Mouse (Mus musculus): Measurements from ENCODE around the gene Epb41. TPM values are rescaled to one million over a fixed set of nuclear protein-coding genes. Genes with fewer than 3 reads are reported as not detected.

Epb41 gene
- total RNA-seq, 4 experiments from 2014 or later = 44.7 to 57.0 (median 55.7) TPM

DNA sequence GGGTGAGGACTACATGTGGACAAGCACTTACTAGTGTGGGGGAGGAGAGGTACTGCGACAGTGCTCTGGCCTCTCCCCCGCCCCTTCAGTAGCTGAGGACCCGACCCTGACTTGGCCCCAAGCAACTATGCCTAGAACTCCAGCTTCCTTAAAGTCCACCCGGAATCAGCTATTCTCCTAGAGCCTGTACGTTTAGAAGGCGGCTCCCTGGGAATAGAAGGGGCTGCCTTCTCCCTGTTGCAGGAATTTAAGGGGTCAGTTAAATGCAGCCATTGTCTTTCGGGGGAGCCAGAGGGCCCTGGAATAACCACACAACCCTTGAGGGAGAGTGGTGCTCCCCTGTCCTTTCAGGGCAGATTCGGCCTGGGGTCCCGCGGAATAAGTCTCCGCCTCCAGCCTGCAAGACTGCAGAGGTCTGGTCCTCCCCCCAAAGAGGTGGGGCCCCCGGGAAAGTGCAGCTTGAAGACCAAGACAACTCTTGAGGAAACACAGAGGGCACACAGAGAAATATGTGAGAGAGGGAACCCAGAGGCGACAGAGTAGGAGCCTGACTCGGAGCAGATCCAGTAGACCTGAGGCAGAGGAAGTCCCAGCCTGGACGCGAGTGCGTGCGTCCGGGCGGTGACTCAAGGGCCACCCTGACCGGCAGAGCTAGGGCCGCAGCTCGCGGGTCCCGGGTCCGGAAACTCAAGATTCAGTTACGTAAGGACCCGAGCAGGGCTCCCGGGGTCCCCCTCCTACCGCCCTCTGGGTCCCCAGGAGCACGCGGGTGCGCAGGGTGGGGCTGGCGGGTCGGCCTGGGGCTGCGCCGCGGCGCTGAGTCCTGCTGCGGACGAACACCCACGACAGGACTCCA lies 816 bp downstream of the Epb41 start, which contains the start of gene Gm10300:
Gene Gm10300, plus strand, starts transcription at position 621 of the 856 bp plus-strand sequence.
- peak; percentile 57 for DNase-seq

DNA sequence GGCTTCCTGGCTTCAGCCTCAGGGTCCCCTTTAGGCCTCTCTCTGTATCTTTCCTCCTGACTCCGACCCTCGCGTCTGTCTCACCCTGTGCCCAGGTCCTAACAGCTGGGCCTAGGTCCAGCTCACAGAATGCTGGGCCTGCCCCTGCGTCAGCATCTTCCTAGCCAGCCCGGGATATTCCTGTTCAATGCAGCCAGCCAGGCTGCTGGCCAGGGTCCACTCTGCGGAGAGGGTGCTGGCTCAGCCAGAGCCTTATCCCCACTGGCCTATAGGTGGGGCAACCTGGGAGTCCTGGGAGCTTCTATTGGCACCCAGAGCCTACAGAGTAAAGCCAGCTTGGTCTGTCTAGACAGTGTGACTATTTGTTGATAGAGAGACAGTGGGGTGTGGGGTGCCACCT lies 2.2 kb downstream of the Epb41 start:
- DNase-seq = no peak

DNA sequence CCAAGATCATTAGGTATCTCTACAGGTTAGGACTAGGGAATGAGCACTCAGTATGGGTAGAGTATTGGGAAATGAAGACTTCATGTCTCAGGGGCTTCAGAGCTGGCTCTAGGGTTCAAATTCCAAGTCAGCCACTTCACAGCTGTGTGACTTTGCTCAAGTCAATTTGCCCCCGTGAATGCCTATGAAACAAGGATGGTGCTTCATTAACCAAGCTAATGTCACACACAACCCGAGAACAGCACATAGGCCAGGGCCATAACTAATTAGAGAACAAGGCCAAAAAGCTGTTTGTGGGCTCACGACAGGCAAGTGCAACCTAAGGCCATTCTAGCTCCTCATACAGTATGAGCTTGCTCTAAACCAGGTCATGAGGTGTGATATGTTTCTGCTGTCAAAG lies 3.0 kb downstream of the Epb41 start:
- no peak for DNase-seq

DNA sequence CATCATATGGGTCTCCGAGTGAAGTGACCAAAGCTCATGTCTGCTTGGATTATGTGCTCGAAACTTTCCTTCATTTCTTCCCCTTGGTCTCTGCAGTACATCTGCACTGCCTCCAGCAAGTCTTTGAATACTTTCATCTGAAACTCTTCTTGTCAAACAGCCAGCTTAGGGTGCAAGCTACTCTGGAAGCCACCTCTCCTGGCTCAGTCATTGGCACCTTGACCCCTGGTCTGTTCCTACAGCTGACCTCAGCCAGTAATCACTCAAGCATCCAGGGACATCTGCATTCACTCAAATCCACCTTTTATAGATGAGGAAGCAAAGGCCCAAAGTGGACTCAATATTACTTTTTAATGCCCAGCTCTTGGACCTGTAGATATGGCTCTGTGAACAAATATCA lies 3.4 kb downstream of the Epb41 start:
- no peak for DNase-seq

DNA sequence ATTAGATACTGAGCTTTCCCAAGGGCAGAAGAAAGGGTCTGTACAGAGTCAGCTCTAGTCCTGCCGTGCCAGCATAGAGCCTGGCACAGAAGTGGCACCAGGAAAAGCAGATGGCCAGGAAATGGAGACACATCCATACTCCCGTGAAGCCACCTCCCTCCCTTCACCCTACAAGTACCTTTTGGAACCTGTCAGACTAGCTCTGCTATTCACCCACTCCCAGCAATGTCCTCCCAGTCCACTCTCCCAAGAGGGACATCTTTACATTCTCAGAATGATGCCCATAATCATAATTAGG lies 7.2 kb downstream of the Epb41 start:
- DNase-seq = no peak

DNA sequence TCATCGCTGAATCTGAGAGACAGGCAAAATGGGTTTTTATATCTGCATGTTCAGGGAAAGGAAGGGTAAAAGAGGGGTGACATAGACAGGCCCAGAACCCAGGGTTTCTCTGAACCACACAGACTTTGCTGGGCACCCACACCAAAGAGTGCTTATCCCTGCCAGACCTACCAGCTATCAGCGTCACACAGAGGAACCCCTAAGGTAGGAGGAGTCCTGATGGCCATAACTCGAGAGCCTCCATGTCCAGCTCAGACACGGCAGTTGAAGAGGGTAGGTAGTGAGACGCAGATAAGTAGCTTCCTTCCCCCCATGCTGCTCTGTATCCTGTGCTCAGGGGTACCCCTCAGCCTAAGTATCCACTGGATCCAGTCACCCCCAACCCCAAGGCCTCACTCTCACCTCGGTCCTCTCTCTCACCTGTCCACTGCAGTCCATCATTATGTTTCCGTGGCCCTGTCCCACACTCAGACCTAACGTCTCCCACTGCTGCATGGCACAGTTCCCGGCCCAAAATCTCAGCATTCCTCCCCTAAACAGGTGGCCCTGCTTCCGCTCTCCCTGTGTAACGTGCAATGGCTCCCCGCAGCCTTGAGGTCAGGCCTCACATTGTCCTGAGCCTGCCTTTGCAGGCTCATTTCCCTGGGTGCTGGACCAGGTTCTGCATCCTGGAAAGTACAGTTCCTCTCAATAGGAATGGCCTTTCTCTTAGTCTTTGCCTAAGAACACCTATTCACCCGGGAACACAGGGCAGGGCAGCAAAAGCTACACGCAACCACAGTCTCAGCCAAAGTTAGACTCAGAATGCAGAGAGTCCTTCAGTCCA lies 7.8 kb downstream of the Epb41 start:
- no peak for DNase-seq

DNA sequence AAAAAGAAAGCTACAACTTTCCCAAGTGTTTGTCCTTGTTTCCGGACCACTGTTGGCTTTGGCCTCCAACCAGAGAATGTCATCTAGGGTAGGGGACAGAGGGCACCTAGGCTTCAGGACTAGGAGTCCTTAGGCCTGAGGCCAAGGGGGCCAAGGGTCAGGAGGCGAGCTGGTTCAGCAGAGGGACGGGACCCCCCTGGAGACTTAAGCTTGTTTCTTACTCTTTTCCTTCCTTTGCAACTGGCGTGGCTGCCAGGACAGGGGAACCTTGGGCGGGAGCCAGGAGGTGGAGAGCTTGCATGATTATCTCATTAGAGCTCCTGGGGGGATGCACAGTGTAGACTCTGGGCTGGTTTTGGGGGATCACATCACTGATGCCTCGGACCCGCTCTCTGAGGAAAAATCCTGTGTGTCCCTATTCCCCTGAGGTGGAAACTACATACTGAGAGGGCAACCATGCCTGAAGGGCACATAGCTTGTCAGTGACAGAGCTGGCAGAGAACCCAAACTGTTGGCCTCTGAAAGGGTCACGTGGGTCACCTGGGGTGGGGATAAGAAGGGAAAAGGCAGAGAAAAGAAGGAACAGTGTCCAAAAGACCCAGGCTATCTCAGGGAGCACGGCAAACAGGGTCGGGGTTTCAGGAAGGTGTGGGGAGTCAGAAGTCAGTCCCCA lies 8.9 kb downstream of the Epb41 start:
- DNase-seq = peak; percentile 74

DNA sequence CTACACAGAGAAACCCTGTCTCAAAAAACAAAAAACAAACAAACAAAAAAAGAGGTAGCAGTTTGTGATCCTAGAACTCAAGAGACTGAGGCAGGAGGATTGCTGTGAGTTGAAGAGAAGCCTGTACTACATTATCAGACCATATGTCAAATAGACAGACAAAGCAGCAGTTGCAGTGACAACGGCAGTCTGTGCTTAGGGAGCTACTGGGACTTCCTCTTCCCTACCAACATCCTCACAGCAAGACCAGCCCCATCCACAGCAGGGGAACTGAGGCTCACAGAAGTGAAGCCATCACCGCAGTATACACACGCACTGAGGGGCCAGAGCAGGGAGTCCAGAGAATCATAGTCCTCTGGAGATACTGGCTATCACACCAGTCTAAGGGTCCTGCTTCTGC lies 9.5 kb downstream of the Epb41 start:
- no peak for DNase-seq

DNA sequence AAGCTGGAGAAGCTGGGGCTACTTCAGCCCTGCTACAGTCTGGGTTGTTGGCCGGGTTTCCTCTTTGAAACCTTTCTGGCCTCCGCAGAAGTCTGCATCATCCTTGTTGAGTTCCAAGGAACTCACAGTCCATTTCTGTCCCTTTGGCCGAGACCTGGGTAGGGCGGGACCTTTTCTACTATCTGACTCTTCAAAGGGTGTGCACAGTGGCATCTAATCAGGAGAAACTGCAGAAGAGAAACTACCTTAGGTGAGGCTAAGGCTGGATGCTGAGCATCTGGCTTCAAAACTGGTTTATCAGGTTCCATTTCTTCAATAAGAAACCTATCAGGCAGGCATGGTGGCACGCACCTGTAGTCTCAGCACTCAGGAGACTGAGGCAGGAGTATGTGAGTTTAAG lies 10.6 kb downstream of the Epb41 start:
- no peak for DNase-seq

DNA sequence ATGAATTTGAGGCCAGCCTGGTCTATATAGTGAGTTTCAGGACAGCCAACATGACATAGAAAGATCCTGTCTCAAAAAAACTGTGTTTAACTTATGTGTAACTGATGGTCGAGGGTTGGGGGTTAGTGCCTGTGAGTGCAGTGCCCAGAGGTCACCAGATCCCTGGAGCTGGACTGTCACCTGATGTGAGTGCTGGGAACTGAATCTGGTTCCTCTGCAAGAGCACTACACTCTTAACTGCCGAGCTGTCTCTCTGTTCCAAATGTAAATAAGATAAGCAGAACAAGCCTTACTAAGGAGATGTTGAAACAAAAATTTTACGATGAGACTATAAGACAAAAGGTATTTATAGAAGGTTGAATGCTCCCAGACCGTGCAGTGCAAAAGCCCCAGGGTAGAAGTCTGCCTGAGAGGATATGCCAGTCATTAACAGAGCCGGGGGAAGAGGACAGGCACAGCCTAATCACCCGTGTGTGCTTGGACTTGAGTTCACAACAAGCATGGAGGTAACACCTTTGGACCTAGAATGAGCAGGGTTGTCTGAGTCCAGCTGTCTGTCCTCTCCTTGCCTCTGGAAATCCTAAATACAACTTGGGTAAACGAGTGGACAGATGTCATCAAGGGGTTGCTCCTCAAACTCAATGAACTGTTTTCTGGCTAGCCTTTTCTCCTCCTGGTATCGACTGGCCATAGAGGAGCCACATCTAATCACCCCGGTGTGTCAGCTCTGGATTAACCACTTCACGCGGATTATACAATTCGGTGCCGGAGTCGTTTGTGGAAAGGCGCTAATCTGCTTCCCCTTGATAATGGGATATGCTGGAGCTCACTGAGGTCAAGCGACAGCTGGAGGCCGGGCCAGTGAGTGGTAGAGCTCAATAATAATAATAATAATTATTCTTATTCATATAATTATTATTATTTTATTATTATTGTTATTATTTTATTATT lies 11.9 kb downstream of the Epb41 start:
- DNase-seq = no peak

DNA sequence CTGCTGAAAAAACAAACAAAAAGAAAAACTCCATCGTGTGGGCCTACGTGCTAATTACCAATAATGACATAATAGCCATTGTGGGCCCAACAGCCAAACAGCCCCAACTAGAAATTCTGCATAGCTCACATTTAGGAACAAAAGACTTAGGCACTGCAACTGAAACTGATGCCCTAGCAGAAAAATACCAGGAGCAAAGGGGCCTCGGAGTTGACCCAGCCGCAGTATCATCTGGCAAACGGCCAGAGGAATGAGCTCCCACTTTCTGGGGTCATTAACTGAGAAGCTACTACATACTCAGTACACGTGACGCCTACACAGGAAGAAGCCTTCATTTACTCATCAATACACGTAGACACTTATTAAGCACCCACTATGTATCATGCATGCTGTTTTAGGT lies 12.8 kb downstream of the Epb41 start:
- DNase-seq = no peak

DNA sequence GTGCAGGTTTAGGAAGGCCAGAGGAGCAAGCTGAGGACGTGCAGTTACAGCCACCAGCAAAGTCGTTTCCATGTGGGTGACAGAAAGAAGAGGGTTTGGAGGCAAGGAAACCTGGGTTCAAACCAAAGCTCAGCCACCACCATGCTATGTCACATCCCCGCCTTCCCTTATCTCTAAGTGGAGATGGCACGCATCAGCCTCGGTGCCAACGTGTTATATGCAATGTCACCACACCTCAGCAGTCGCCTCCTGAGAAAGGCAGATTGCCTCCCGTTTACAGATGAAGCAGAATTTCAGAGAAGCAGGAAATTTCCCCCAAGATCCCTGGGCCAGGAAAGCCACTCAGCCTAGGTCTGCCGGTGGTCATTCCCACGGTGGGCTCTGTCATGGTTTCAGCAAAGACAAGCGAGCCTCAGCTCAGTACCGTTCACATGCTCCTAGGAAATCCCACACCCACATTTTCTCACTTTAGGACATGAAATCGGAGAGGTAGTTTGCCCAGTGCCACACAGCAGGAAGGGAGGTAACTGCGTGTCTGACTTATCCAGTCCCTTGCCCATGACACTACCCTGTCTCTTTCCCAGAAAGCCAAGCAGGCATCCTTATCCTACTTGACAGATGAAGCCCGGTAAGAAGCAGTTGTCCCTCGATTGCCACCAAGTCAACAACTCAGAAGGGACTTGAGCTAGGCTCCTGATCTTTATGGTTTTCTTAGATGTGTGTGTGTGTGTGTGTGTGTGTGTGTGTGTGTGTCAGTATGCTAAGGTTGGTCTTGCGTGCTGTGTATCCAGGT lies 14.9 kb downstream of the Epb41 start:
- no peak for DNase-seq

DNA sequence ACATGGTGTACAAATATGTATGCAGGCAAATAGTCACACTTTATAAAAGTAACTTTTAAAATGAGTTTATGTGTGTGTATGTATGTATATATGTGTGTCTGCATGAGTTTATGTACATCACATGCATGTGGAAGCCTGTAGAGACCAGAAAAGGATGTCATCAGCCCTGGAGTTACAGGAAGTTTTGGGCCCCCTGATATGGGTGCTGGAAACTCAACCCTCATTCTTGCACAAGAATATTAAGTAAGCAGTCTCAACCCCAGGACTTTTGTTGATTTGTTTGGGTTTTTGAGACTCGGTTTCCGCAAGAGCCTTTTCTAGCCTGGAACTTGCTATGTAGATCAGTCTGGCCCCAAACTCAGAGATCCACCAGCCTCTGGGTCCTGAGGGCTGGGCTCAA lies 15.6 kb downstream of the Epb41 start:
- no peak for DNase-seq

DNA sequence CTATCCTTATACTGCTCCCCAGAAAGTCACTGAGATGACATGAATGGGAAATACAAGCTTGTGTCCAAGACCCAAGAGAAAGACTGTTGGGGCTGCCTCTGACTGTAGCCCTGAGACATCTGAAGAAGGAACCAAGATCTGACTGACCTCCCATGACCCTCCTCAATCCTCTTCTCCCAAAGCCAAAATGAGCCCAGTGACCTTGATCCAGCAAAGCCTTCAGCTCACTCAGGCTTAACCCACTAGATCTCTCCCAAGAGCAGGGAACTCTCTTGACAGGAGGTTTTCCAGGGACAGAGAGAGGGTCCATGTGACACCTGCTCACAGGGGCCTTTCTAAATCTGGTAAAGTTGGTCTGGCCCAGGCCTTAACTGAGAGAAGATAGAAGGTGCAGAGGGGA lies 17.8 kb downstream of the Epb41 start:
- no peak for DNase-seq

DNA sequence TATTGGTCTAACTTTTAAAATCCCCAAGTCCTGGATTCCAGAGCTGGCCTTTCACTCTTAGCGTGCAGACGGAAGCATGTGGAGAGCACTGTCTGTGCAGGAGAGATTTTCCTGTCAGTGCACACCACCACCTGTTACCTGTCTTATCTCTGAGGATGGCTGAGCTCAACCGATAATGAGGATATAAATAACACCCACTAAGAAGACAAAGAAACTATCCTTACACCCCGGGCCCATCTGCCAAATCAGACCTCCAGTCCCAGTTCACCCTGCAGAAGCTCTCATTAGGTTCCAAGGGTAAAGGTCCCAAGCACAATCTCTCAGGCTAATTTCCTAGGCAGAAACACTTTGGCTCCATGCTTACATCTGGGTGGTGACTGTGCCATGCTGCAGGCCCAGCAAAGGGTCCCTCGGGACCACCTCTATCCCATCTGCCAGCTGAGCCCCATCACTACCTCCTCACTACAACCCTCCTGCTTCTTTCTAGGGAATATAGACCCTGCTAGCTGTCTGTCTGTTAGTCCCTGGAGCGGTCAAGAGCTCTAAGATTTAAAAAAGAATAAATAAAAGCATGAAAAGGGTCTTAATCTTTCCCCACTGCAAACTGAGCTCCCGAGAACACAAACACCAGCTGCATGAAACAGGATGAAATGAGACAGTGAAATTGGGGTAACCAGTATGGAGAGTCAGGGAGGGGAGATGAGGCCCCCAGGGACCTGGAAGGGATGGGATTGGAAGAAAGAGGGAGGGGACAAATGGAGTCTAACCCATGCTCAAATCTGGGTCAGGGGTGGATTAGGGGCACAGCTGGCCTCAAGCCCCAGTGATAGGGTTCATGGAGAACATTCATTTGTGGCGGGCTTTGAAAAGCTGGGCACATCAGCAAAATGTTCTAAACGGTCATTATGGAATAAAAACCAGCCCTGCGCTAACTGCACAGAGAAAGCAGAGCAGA lies 23.5 kb downstream of the Epb41 start:
- no peak for DNase-seq

DNA sequence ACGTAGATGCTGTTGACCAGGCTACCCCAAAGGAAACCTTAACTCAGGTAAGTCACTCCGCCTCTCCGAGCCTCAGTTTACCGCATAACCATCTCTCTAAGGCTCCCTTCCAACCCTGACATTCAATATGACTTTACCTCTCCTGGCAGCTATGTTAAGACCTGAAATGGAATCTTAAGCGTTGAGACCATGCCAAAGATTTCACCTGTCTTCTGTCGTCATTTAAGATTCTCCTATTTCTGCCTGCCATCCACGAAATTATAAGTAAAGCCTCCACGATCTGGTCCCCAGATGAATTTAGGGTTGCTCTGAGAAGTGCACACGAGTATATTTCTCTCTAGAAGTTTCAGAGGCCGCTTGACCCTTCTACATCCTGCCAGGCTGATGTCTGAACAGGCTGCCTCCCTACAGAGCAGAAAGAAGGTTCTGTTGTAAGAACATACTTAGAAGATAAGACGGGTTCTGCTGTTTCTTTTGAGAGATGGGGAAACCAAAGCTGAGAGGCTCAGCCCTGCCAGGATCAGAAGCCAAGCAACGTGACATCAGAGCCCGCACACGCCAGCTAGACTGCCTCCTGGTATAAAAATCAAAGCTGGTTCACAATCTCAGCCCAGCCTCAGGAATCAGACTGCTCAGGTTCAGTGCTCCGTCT lies 25.4 kb downstream of the Epb41 start:
- no peak for DNase-seq

DNA sequence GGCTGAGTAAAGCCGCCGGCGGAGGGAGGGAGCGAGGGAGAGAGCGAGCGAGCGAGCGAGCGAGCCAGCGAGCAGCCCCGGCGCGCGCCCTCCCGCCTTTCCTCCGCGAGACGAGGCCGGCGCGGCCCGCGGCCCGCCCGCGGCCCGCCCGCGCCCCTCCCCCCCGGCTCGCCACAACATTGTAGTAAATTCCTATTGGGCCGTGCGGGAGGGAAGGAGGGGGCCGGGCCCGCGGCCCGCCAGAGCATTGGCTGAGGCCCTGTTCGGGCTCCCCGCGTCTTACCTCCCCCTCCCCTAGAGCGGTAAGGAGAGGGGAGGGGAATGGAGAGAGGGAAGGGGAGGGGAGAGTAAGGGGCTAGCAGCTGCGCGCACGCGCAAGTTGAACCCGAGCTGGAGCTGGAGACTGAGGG lies 26.1 kb downstream of the Epb41 start:
- DNase-seq = peak; percentile 86

DNA sequence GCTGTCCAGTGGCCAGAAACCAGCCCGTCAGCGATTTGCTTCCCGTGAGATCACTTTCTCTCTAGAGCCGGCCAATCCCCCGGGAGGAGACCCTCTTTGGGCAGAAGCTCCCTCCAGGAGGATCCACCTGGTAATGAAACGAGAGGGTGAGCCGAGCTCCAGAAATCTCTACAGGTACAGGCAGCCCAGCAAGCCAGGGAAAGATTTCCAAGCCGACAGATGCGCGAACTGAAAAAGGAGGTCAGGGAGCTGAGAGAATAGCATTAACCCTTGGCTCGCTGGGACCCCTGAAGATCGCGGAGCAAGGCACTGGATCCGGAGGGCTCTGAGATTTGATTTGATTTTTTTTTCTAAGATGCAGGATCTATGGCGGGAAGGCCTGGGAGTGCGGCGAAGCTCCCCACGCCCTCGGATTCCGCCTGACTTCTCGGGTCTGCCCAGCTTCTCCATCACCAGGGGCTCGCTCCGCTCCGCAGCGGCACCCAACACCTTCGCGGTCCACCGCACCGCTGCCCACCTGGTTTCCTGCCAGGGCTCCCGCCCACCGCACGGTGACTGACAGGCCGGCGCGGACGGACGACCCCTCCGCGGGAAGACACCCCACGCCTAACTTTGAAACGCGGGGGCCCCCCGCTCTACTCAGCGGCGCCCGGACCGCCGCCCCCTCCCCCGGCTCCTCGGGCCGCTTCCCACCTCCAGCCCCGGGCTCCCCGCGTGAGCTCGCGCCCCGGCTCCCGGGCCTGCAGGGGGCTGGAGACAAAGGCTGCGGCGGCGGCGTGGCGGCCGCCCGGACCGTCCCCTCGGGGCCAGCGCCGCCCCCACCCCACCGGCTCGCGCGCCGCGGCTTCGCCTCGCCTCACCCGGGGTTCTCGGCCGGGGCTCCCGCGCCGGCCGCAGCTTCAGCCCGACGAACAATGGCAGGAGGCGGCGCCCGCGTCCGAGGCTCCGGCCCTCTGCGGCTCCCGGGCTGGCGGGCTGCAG lies 26.8 kb downstream of the Epb41 start:
- no peak for DNase-seq

All from adrenal gland, adult 8-10 months (tissue).